Mouse (Mus musculus): Measurements from ENCODE around the gene Slc24a3.

The Slc24a3 gene

DNA sequence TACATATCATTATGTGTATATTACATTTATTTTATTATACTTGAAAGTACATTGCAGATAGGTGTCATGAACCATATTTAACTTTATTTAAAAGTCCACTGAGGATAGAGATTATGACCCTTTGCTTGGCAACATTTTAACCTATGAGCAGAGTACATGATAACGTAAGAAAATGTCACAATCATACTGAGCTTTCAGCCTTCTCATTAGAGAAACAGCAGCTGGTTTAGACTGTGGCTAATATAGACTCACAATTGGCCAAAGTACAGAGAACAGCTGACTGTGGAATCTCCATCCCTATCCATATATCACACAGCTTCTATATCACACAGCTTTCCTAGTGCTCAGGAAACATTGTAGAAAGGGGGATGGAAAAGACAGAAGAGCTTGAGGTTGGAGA lies 111.8 kb downstream of the Slc24a3 start:
- DNase-seq (ENCODE audit: low read depth, low spot score): no peak

DNA sequence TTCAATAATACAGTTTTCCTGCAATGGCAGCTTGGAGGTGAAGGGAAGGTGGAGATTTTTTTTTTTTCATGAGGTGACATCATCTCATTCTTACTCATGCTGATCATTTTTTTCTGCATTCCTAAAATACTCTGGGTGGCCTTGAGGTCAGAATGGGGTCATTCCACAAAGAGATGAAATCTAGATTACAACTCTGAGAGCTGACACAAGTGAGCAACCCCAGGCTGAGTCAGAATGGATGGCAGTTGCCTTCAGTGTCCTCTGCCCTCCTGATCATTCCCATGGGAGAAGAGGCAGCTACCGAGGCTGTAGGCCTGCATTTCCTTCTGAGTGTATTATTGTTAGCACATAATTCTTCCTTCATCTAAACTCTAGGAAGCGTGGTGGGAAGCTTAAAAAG lies 116.2 kb downstream of the Slc24a3 start:
- no peak for DNase-seq (ENCODE audit: low read depth, low spot score)

DNA sequence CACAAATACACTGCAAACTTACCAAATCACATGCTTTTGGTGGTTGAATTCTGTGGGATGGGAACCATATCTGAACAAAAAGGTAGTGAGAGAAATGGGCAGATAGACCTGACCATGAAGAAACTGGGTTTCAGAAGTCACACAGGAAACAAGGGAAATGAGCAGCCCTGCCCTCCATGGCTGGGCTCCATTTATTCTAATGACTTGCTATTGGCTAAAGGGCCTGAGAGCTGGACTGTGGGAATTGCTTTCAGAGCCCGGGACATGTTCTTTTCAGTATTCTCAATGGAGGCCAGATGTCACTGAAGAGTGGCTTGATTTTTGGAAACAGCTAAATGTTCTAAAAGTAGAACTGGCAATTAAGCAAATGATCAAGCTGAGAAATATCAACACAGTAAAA lies 120.9 kb downstream of the Slc24a3 start:
- no peak for DNase-seq (ENCODE audit: low read depth, low spot score)

- peak; percentile 18 for DNase-seq (ENCODE audit: low read depth, low spot score)
These were observed 123.9 kb downstream of the Slc24a3 start for GRCm38 (mm10) chr2:145291473-145291872.

DNA sequence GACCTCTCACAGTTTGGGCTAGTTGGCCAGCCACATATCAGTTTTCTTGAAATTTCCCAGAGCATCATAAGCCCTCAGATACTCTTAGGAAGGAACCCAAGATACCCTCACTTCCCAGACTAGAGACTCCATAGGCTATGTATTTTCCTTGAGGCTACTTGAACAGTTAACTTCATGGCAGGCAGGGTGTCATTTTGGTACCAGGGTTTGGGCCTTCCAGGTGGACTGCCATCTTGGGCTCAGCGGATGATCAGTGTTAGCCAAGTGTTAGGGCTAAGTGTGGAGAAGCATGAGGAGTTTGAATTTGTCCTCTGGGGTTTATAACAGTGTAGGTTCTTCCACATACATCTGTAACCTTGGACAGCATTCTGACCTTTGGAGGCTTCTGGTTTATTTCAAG lies 124.6 kb downstream of the Slc24a3 start:
- no peak for DNase-seq (ENCODE audit: low read depth, low spot score)

- DNase-seq (ENCODE audit: low read depth, low spot score): no peak
These were observed 125.3 kb downstream of the Slc24a3 start for GRCm38 (mm10) chr2:145292816-145293215.

- DNase-seq (ENCODE audit: low read depth, low spot score): no peak
These were observed 129.4 kb downstream of the Slc24a3 start for GRCm38 (mm10) chr2:145296906-145297305.

- DNase-seq (ENCODE audit: low read depth, low spot score): no peak
These were observed 132.6 kb downstream of the Slc24a3 start for GRCm38 (mm10) chr2:145299914-145300699.

- no peak for DNase-seq (ENCODE audit: low read depth, low spot score)
These were observed 139.8 kb downstream of the Slc24a3 start for GRCm38 (mm10) chr2:145307231-145307883.

DNA sequence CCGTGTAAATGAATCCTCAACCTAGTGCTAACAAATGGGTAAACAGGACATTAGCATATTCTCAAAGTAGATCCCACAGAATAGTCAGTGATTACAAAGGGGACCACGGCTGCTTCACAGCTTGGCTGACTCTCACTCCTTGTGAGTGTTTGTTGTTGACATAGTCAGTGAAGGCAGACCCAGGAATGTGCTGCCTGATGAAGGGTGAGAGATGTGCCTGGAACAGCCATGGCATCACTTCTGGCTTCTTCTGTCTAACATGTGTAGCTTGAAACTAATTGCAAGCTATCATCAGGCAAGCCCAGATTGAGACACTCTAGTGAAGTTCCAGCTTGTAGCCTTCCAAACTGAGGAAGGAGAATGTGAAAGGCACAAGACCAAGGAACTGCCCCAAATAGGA lies 151.4 kb downstream of the Slc24a3 start:
- DNase-seq (ENCODE audit: low read depth, low spot score): no peak

DNA sequence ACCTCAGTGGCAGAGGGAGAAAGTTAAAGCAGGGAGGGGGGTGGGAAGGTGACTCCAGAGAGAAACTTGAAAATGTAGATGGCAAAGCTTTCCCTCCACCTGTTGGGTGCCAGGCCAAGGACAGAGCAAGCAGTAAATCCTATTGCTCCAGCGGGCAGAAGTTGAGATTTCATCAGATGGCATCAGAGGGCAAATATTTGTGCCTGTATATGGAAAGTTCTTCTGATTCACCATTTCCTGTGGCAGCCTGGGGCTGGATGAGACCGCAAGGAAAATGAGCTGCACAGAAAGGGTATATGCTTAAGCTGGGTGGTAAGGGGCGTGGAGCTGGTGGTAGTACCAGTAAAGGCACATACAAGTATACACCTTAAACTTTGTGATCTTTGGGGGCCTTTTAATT lies 153.7 kb downstream of the Slc24a3 start:
- no peak for DNase-seq (ENCODE audit: low read depth, low spot score)

- DNase-seq (ENCODE audit: low read depth, low spot score): no peak
These were observed 154.2 kb downstream of the Slc24a3 start for GRCm38 (mm10) chr2:145321755-145322154.

GRCm38 (mm10) chr2:145324477-145324876 lies 156.9 kb downstream of the Slc24a3 start:
- DNase-seq (ENCODE audit: low read depth, low spot score): no peak

DNA sequence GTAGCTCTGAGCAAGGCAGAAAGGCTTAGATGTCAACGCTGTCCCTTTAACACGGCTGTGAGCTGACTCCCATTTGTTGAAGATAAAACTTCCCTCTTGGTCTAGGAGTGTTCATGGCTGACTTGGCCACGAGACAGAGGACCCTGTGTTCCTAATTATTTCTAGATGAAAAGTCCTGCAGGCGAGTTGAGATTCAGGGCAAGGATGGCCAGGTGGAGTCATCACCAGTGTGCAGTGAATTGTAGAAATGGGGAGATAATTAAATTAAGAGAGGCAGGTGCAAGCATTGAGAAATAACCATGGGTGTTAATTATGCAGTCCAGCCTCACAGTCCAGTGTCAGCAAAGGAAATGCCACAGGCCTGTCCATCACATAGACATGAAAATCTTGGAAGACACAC lies 158.3 kb downstream of the Slc24a3 start:
- no peak for DNase-seq (ENCODE audit: low read depth, low spot score)

DNA sequence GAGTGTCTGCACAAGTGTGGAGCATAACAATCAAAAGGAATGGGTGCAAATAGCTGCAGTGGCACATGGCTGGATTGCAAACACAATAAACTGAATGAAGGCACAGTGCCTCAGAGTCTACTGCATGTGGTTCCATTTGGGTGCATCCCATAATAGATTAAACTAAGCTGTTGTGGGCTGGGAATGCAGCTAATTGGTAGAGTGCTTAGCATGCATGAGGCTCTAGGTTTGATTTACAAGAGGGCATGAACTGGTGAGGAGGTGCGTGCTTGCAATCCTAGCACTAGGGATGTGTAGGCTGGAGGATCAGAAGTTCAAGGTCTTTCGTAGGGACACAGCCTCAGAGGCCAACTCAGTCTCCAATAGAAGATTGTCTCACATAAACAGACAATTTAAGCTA lies 159.0 kb downstream of the Slc24a3 start:
- DNase-seq (ENCODE audit: low read depth, low spot score): no peak

DNA sequence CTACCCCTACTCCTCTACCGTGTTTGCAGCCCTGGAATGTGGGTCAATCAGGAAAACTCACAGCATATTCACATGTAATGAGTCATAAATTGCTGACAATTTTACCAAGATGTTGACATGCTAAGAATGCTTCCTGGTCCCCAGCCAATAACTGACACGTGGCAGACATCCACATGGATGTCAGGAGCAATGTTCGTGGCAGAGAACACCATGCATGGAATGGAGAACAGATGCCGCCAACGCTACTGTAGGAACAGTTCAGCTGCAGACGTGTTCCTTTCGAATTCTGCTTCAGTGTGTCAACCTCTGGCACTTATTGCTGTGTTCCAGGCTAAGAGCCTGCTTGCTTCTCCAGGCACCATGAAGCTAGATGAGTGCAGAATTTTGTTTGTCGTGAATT lies 162.2 kb downstream of the Slc24a3 start:
- DNase-seq (ENCODE audit: low read depth, low spot score): no peak

DNA sequence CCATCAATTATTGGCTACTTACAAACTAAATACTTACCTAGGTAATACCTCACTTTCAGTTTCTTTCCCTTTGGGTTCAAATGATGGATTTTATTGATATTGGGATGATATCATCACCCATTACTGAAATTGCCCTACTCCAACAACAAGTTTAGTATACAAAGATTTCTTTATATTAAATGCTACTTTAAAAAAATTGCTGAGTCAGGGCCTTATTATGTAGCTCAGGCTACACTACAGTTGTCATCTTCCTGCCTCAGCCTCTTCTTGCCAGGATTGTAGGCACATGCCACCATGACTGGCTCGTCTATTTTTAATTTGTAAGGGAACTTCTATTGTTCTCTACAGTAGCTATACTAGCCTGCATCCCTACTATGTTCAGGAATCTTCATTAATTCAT lies 164.0 kb downstream of the Slc24a3 start:
- DNase-seq (ENCODE audit: low read depth, low spot score): no peak

GRCm38 (mm10) chr2:145333466-145333865 lies 165.9 kb downstream of the Slc24a3 start:
- DNase-seq (ENCODE audit: low read depth, low spot score): no peak

DNA sequence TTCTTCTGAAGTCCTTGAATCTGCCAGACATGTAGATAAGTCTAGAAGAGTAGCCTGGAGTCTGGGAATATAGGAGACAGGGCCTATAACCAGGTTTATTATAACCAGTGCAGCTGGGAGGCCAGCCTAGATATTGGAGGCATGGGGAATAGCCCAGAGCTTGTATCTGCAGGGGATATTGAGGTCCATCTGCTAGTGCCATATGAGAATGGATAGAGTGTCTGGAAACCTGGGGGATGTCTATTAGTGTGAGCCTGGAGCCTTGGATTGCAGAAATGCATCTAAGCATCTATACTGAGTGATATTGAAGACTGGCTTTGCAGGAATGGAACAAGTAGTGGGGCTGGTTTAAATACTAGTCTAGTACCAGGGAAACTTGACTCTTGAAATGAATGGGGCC lies 168.9 kb downstream of the Slc24a3 start:
- DNase-seq (ENCODE audit: low read depth, low spot score): no peak

DNA sequence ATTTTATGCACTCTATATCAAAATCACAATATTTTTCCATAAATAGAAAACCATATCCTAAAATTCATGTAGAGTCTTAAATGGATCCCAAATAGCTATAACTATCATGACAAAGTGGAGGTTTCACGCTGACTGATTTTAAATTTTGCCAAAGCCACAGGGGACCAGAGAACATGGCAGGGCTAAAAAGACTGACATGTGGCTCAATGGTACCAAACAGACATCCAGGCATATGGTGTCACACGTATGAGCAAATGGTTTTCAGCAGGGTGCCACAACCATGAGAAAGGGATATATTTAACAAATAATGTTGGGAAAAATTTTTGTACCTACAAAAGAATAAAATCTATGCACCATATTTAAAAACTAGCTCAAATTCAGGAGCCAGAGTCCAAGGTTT lies 173.3 kb downstream of the Slc24a3 start:
- DNase-seq (ENCODE audit: low read depth, low spot score): no peak

- DNase-seq (ENCODE audit: low read depth, low spot score): no peak
These were observed 175.4 kb downstream of the Slc24a3 start for GRCm38 (mm10) chr2:145342956-145343355.

DNA sequence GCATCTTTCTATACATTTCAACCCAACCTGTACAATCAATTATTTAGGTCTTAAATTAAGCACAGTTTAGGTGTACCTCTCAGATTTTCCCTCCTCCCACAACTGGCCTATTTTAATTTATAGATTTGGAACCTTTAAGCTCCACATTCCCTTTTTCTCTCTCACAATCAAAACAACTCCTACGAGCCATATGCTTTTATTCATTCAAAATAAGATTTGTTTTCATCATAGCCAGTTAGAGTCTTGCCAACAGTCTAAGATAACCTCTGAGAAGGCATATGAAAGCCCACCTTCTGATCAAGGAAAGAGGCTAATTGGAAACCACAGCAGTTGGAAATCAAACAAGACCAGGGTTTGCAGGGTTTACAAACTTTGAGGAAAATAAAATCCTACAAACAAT lies 177.0 kb downstream of the Slc24a3 start:
- DNase-seq (ENCODE audit: low read depth, low spot score): no peak

GRCm38 (mm10) chr2:145353801-145354200 lies 186.2 kb downstream of the Slc24a3 start:
- DNase-seq (ENCODE audit: low read depth, low spot score): no peak
